Mouse (Mus musculus) embryo, embryonic 11 days (tissue): ENCODE results near the gene Olfr521.
"Not testable (repeated sequence)": the region's sequence is repeated elsewhere in the genome, so short reads cannot be mapped to it uniquely, and the experiment has no call there.

Experiments used
- DNase-seq: peaks from one replicate; pipeline ENCODE4 v3.0.0-alpha.2; 2015

Olfr521 gene

GRCm38 (mm10) chr7:99810814-99811213 lies 47.5 kb downstream of the Olfr521 start:
- DNase-seq = no peak

- DNase-seq = no peak
Observed at GRCm38 (mm10) chr7:99811661-99812060, 48.4 kb downstream of the Olfr521 start.

- no peak for DNase-seq
Observed at GRCm38 (mm10) chr7:99813394-99813793, 50.1 kb downstream of the Olfr521 start.

GRCm38 (mm10) chr7:99818181-99818725 lies 54.9 kb downstream of the Olfr521 start:
- not testable (repeated sequence) for DNase-seq
